Mouse (Mus musculus) megakaryocyte, embryonic 14.5 days (primary cell): ENCODE data around the gene Foxd4. TPM values are rescaled to one million over a fixed set of nuclear protein-coding genes. Genes with fewer than 3 reads are reported as not detected.

Source experiments
- H3K27me3 ChIP-seq: replicated peaks from 2 replicates; pipeline ENCODE3; 2012; ENCODE audit warnings: inconsistent platforms
- H3K36me3 ChIP-seq: replicated peaks from 2 replicates; pipeline ENCODE3; 2012; ENCODE audit warnings: low read length, inconsistent platforms, mixed read lengths
- H3K4me1 ChIP-seq: 2 replicates; pipeline ENCODE4 v1.6.1; 2012; ENCODE audit warnings: inconsistent platforms
- H3K4me3 ChIP-seq: replicated peaks from 2 replicates; pipeline ENCODE3; 2012; ENCODE audit warnings: moderate library complexity, mild to moderate bottlenecking, inconsistent platforms
- H3K9me3 ChIP-seq: 2 replicates; pipeline ENCODE4 v1.6.1; 2012; ENCODE audit warnings: inconsistent platforms
- FLI1 ChIP-seq: IDR thresholded peaks from 2 replicates; pipeline ENCODE4 v1.6.1; 2012; ENCODE audit warnings: low read length, inconsistent platforms, mixed read lengths
- GATA1 ChIP-seq: IDR thresholded peaks from 3 replicates; pipeline ENCODE4 v1.6.1; 2012; ENCODE audit warnings: mixed read lengths, low read length, inconsistent platforms, borderline replicate concordance
- polyA plus RNA-seq: library from polyadenylated mRNA; stranded (reverse); fragments of >175 nt; gene quantifications from 2 replicates; pipeline ENCODE4 v1.2.3, GENCODE M21; 2012; ENCODE audit warnings: low replicate concordance; ENCODE audit not compliant: insufficient read depth

Gene Foxd4
- not detected in 2 replicates for polyA plus RNA-seq

GRCm38 (mm10) chr19:24900581-24901220 is at the start of gene Foxd4:
Gene Foxd4, minus strand, starts transcription at chr19:24901197.
- H3K4me1 ChIP-seq: peaks cover 34% of the 10 kb centered on the region
- H3K36me3 ChIP-seq: no peaks in the 10 kb centered on the region
- TF ChIP-seq FLI1 (no peak), GATA1 (no peak)
- H3K27me3 ChIP-seq: peaks cover 83% of the 10 kb centered on the region
- peak within 1 kb of the TSS; percentile 88 for H3K4me3 ChIP-seq
- H3K9me3 ChIP-seq: peaks cover 7% of the 10 kb centered on the region

GRCm38 (mm10) chr19:24945521-24946262 is 44.7 kb upstream of the Foxd4 start:
- H3K9me3 ChIP-seq: no peaks in the 10 kb centered on the region
- H3K4me3 ChIP-seq: no peak overlapping the region
- H3K27me3 ChIP-seq: no peaks in the 10 kb centered on the region
- TF ChIP-seq FLI1: no peak
- no peak for TF ChIP-seq GATA1
- peaks cover 6% of the 10 kb centered on the region for H3K4me1 ChIP-seq
- H3K36me3 ChIP-seq: peaks cover 9% of the 10 kb centered on the region

- no peak for TF ChIP-seq FLI1
- no peak for TF ChIP-seq GATA1
- Histone ChIP-seq H3K9me3 (no peaks in the 10 kb centered on the region), H3K4me3 (no peak overlapping the region), H3K36me3 (peaks cover 19% of the 10 kb centered on the region), H3K4me1 (no peaks in the 10 kb centered on the region), H3K27me3 (no peaks in the 10 kb centered on the region)
Measured at GRCm38 (mm10) chr19:24937084-24937483, 36.1 kb upstream of the Foxd4 start.

GRCm38 (mm10) chr19:24929041-24929440 is 28.0 kb upstream of the Foxd4 start:
- Histone ChIP-seq H3K36me3 (peaks cover 10% of the 10 kb centered on the region), H3K27me3 (no peaks in the 10 kb centered on the region), H3K4me3 (no peak overlapping the region), H3K4me1 (peaks cover 2% of the 10 kb centered on the region), H3K9me3 (no peaks in the 10 kb centered on the region)
- TF ChIP-seq FLI1 (no peak), GATA1 (no peak)

- H3K4me3 ChIP-seq: no peak overlapping the region
- H3K9me3 ChIP-seq: no peaks in the 10 kb centered on the region
- H3K36me3 ChIP-seq: peaks cover 26% of the 10 kb centered on the region
- TF ChIP-seq GATA1: no peak
- TF ChIP-seq FLI1: no peak
- H3K27me3 ChIP-seq: no peaks in the 10 kb centered on the region
- H3K4me1 ChIP-seq: peaks cover 4% of the 10 kb centered on the region
Measured at GRCm38 (mm10) chr19:24920866-24921265, 19.9 kb upstream of the Foxd4 start.

- H3K27me3 ChIP-seq: peaks cover 15% of the 10 kb centered on the region
- H3K4me3 ChIP-seq: no peak overlapping the region
- no peak for TF ChIP-seq GATA1
- no peak for TF ChIP-seq FLI1
- no peaks in the 10 kb centered on the region for H3K4me1 ChIP-seq
- peaks cover 9% of the 10 kb centered on the region for H3K9me3 ChIP-seq
- no peaks in the 10 kb centered on the region for H3K36me3 ChIP-seq
Measured at GRCm38 (mm10) chr19:24908385-24909155, 7.6 kb upstream of the Foxd4 start.

GRCm38 (mm10) chr19:24907655-24908054 is 6.7 kb upstream of the Foxd4 start:
- H3K4me3 ChIP-seq: no peak overlapping the region
- H3K4me1 ChIP-seq: no peaks in the 10 kb centered on the region
- H3K27me3 ChIP-seq: peaks cover 23% of the 10 kb centered on the region
- TF ChIP-seq FLI1 (no peak), GATA1 (no peak)
- H3K9me3 ChIP-seq: peaks cover 9% of the 10 kb centered on the region
- no peaks in the 10 kb centered on the region for H3K36me3 ChIP-seq

- H3K9me3 ChIP-seq: peaks cover 7% of the 10 kb centered on the region
- H3K27me3 ChIP-seq: peaks cover 70% of the 10 kb centered on the region
- H3K36me3 ChIP-seq: no peaks in the 10 kb centered on the region
- no peak overlapping the region for H3K4me3 ChIP-seq
- TF ChIP-seq GATA1: no peak
- TF ChIP-seq FLI1: no peak
- H3K4me1 ChIP-seq: peaks cover 25% of the 10 kb centered on the region
Measured at GRCm38 (mm10) chr19:24902821-24903220, 1.8 kb upstream of the Foxd4 start.

- Histone ChIP-seq H3K27me3 (peaks cover 74% of the 10 kb centered on the region), H3K4me3 (no peak overlapping the region)
Measured at GRCm38 (mm10) chr19:24902256-24902655, 1.3 kb upstream of the Foxd4 start.

GRCm38 (mm10) chr19:24901666-24902065 is 669 bp upstream of the Foxd4 start:
- H3K4me3 ChIP-seq: no peak overlapping the region
- peaks cover 34% of the 10 kb centered on the region for H3K4me1 ChIP-seq
- peaks cover 77% of the 10 kb centered on the region for H3K27me3 ChIP-seq
- H3K36me3 ChIP-seq: no peaks in the 10 kb centered on the region
- peaks cover 7% of the 10 kb centered on the region for H3K9me3 ChIP-seq
- TF ChIP-seq FLI1 (no peak), GATA1 (no peak)

More at GRCm38 (mm10) chr19:24902256-24902655, 1.3 kb upstream of the Foxd4 start:
- Histone ChIP-seq H3K4me1 (peaks cover 30% of the 10 kb centered on the region), H3K36me3 (no peaks in the 10 kb centered on the region), H3K9me3 (peaks cover 7% of the 10 kb centered on the region)
- TF ChIP-seq FLI1 (no peak), GATA1 (no peak)
